Mouse (Mus musculus) liver, postnatal 0 days (tissue): ENCODE measurements around the gene Dnph1. TPM values are rescaled to one million over a fixed set of nuclear protein-coding genes. Genes with fewer than 3 reads are reported as not detected.

Source experiments
- ATAC-seq: fragments of 200-750 bp; cut with Nextera tagmentation; 2 replicates; pipeline ENCODE4 v1.8.0; 2017; ENCODE audit warnings: mild to moderate bottlenecking, moderate library complexity
- DNase-seq: peaks from one replicate; pipeline ENCODE4 v3.0.0-alpha.2; 2016
- H3K27ac ChIP-seq: fragments of 300-500 bp; sonication (generic); 2 replicates; pipeline ENCODE4 v1.5.1; 2014; ENCODE audit warnings: antibody characterized with exemption, moderate library complexity, mild to moderate bottlenecking, low read depth
- H3K27me3 ChIP-seq: fragments of 300-500 bp; sonication (generic); 2 replicates; pipeline ENCODE4 v1.6.1; 2014; ENCODE audit warnings: low read length, control low read depth, mixed read lengths; ENCODE audit not compliant: insufficient read depth
- H3K36me3 ChIP-seq: fragments of 300-500 bp; sonication (generic); replicated peaks from 2 replicates; pipeline ENCODE4 v1.6.1; 2014; ENCODE audit warnings: mild to moderate bottlenecking, control low read depth, low read length, moderate library complexity, mixed read lengths; ENCODE audit not compliant: insufficient read depth
- H3K4me1 ChIP-seq: fragments of 300-500 bp; sonication (generic); 2 replicates; pipeline ENCODE4 v1.6.1; 2014; ENCODE audit warnings: antibody characterized with exemption, mild to moderate bottlenecking, control low read depth; ENCODE audit not compliant: insufficient read depth
- H3K4me2 ChIP-seq: fragments of 300-500 bp; sonication (generic); 2 replicates; pipeline ENCODE4 v1.6.1; 2014; ENCODE audit warnings: low read depth, mild to moderate bottlenecking, low read length, moderate library complexity, mixed read lengths
- H3K4me3 ChIP-seq: fragments of 300-500 bp; sonication (generic); 2 replicates; pipeline ENCODE4 v1.5.1; 2014; ENCODE audit warnings: low read depth, low read length
- H3K9ac ChIP-seq: fragments of 300-500 bp; sonication (generic); replicated peaks from 2 replicates; pipeline ENCODE4 v1.6.1; 2014; ENCODE audit warnings: mild to moderate bottlenecking, moderate library complexity
- H3K9me3 ChIP-seq: fragments of 300-500 bp; sonication (generic); 2 replicates; pipeline ENCODE4 v1.6.1; 2016; ENCODE audit warnings: mild to moderate bottlenecking, control low read depth, low read length, mixed read lengths
- CTCF ChIP-seq: sonication (generic); IDR thresholded peaks from 2 replicates; pipeline ENCODE4 v1.5.1; 2016; ENCODE audit warnings: antibody characterized with exemption, low read depth
- EP300 ChIP-seq: IDR thresholded peaks from 2 replicates; pipeline ENCODE4 v1.6.1; 2016; ENCODE audit warnings: antibody characterized with exemption, low read depth, mild to moderate bottlenecking
- WGBS: fragments of 180-500 bp; shearing (Covaris S2); extraction: QIAGEN DNeasy Blood & Tissue Kit; methylation state at CpG from one replicate; pipeline ENCODE4 v1.1.7; 2014; ENCODE audit not compliant: insufficient replicate concordance; 5-methylcytosine and 5-hydroxymethylcytosine counted together
- polyA plus RNA-seq: library from polyadenylated mRNA; unstranded; fragments of >200 nt; fragmentation: Nextera tagmentation; extraction: Ambion mirVana; gene quantifications from 2 replicates; pipeline ENCODE4 v1.2.1, GENCODE M21; 2015

Gene Dnph1
- polyA plus RNA-seq, 1 experiment from 2014 or later, result 8.6 TPM

- H3K9me3 ChIP-seq, result no peaks in the 10 kb centered on the region
- H3K4me3 ChIP-seq, result no peak overlapping the region
- H3K9ac ChIP-seq, result no peak overlapping the region
- no peak overlapping the region for H3K4me2 ChIP-seq
- TF ChIP-seq EP300, result no peak
- peak; percentile 63 for TF ChIP-seq CTCF
- 9% methylated on average over 10 of the region's 10 CpGs for WGBS
- peaks cover 13% of the 10 kb centered on the region for H3K4me1 ChIP-seq
- H3K27ac ChIP-seq, result no peak overlapping the region
- H3K27me3 ChIP-seq, result peaks cover 70% of the 10 kb centered on the region
- H3K36me3 ChIP-seq, result no peaks in the 10 kb centered on the region
- DNase-seq (peak; percentile 60), ATAC-seq (no peak)
Measured at GRCm38 (mm10) chr17:46457791-46458190, 38.7 kb upstream of the Dnph1 start.

GRCm38 (mm10) chr17:46458439-46458838 lies 38.1 kb upstream of the Dnph1 start:
- no peak overlapping the region for H3K4me2 ChIP-seq
- TF ChIP-seq EP300 (no peak), CTCF (no peak)
- ATAC-seq (no peak), DNase-seq (no peak)
- no peak overlapping the region for H3K9ac ChIP-seq
- no peak overlapping the region for H3K27ac ChIP-seq
- H3K36me3 ChIP-seq, result no peaks in the 10 kb centered on the region
- H3K9me3 ChIP-seq, result no peaks in the 10 kb centered on the region
- H3K4me1 ChIP-seq, result peaks cover 7% of the 10 kb centered on the region
- H3K4me3 ChIP-seq, result no peak overlapping the region
- H3K27me3 ChIP-seq, result peaks cover 66% of the 10 kb centered on the region
- WGBS, result 41% methylated on average over 3 of the region's 3 CpGs

DNA sequence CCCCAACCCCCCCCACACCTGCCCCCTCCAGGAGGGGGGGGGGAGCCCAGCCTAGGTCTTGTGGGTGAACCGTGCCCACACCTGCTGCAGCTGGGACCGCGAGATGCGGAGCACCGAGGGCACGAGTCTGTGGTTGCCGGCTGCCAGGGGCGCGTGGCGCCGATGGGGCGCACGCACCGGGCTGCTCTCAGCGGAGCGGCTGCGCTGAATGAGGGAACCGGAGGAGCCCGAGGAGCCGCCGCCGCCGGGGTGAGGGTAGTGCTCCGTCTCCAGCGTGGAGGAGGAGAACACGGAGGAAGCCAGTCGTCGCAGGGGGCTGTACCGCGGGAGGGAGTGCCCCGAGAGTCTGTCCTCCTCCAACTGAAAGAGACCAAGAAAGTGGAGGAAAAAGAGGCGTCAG lies 35.8 kb upstream of the Dnph1 start:
- Histone ChIP-seq H3K27ac (no peak overlapping the region), H3K4me2 (peak overlapping the region; percentile 53), H3K9ac (no peak overlapping the region), H3K4me1 (peaks cover 3% of the 10 kb centered on the region; the same call in 1 of the 2 replicates), H3K36me3 (no peaks in the 10 kb centered on the region), H3K4me3 (peak overlapping the region; percentile 19; the same call in 1 of the 2 replicates), H3K9me3 (no peaks in the 10 kb centered on the region), H3K27me3 (peaks cover 45% of the 10 kb centered on the region)
- no peak for ATAC-seq
- DNase-seq, result no peak
- no peak for TF ChIP-seq EP300
- no peak for TF ChIP-seq CTCF
- 3% methylated on average over 28 of the region's 32 CpGs for WGBS

- Histone ChIP-seq H3K4me2 (peak overlapping the region; percentile 53; the same call in 1 of the 2 replicates), H3K4me1 (peaks cover 3% of the 10 kb centered on the region; the same call in 1 of the 2 replicates), H3K27me3 (peaks cover 39% of the 10 kb centered on the region), H3K4me3 (0 out of 2 replicates have a peak overlapping the region, but pooled peaks have one; percentile 19), H3K9ac (no peak overlapping the region), H3K27ac (no peak overlapping the region), H3K36me3 (no peaks in the 10 kb centered on the region), H3K9me3 (no peaks in the 10 kb centered on the region)
- no peak for DNase-seq
- ATAC-seq, result no peak
- TF ChIP-seq CTCF, result no peak
- no peak for TF ChIP-seq EP300
- WGBS, result 17% methylated on average over 8 of the region's 8 CpGs
Measured at GRCm38 (mm10) chr17:46461347-46461746, 35.2 kb upstream of the Dnph1 start.

- TF ChIP-seq EP300 (no peak), CTCF (no peak)
- no peak overlapping the region for H3K4me3 ChIP-seq
- ATAC-seq, result no peak; the same call in 1 of the 2 replicates
- H3K27me3 ChIP-seq, result peaks cover 37% of the 10 kb centered on the region
- no peak overlapping the region for H3K9ac ChIP-seq
- no peaks in the 10 kb centered on the region for H3K9me3 ChIP-seq
- no peak overlapping the region for H3K4me2 ChIP-seq
- DNase-seq, result no peak
- H3K27ac ChIP-seq, result no peak overlapping the region
- 64% methylated on average over 5 of the region's 5 CpGs for WGBS
- H3K4me1 ChIP-seq, result peaks cover 3% of the 10 kb centered on the region; the same call in 1 of the 2 replicates
- H3K36me3 ChIP-seq, result no peaks in the 10 kb centered on the region
Measured at GRCm38 (mm10) chr17:46462226-46462625, 34.3 kb upstream of the Dnph1 start.

GRCm38 (mm10) chr17:46467830-46468229 lies 28.7 kb upstream of the Dnph1 start:
- H3K27ac ChIP-seq, result no peak overlapping the region
- TF ChIP-seq CTCF (no peak), EP300 (no peak)
- no peak overlapping the region for H3K4me3 ChIP-seq
- no peaks in the 10 kb centered on the region for H3K27me3 ChIP-seq
- ATAC-seq, result no peak
- H3K36me3 ChIP-seq, result no peaks in the 10 kb centered on the region
- no peak overlapping the region for H3K9ac ChIP-seq
- DNase-seq, result no peak
- H3K4me2 ChIP-seq, result no peak overlapping the region
- whole genome bisulfite sequencing, result 72% methylated on average over 9 of the region's 9 CpGs
- no peaks in the 10 kb centered on the region for H3K4me1 ChIP-seq
- H3K9me3 ChIP-seq, result no peaks in the 10 kb centered on the region
